Mouse (Mus musculus) urinary bladder, postnatal 36 days (tissue): ENCODE results near the gene Cxcr5.

Source experiments
- DNase-seq, 2 experiments: peaks; one replicate each; pipeline ENCODE4 v3.0.0; 2022; ENCODE audit warnings: low spot score in 2 of 2, mixed read lengths in 1 of 2

The Cxcr5 gene

GRCm38 (mm10) chr9:44509487-44510354 is 52.0 kb downstream of the Cxcr5 start:
- peak; percentile 88 to 92 for DNase-seq

- peak in 1 of 2 experiments; percentile 11 for DNase-seq
These were observed 52.8 kb downstream of the Cxcr5 start for GRCm38 (mm10) chr9:44508721-44509486.

GRCm38 (mm10) chr9:44508124-44508619 is 53.5 kb downstream of the Cxcr5 start:
- DNase-seq: no peak

- DNase-seq: no peak
These were observed 54.3 kb downstream of the Cxcr5 start for GRCm38 (mm10) chr9:44507345-44507744.

GRCm38 (mm10) chr9:44506566-44506965 is 55.1 kb downstream of the Cxcr5 start:
- no peak for DNase-seq

GRCm38 (mm10) chr9:44505824-44506467 is 55.7 kb downstream of the Cxcr5 start:
- no peak for DNase-seq

GRCm38 (mm10) chr9:44504893-44505823 is 56.5 kb downstream of the Cxcr5 start:
- no peak for DNase-seq

- peak; percentile 76 to 85 for DNase-seq
These were observed 59.7 kb downstream of the Cxcr5 start for GRCm38 (mm10) chr9:44502006-44502405.

GRCm38 (mm10) chr9:44501206-44501879 is 60.3 kb downstream of the Cxcr5 start:
- no peak for DNase-seq

- no peak for DNase-seq
These were observed 61.0 kb downstream of the Cxcr5 start for GRCm38 (mm10) chr9:44500638-44501175.

- no peak for DNase-seq
These were observed 61.5 kb downstream of the Cxcr5 start for GRCm38 (mm10) chr9:44500163-44500533.

- peak in 1 of 2 experiments; percentile 36 for DNase-seq
These were observed 62.1 kb downstream of the Cxcr5 start for GRCm38 (mm10) chr9:44499356-44500162.

GRCm38 (mm10) chr9:44498421-44499355 is 63.0 kb downstream of the Cxcr5 start:
- peak; percentile 74 to 85 for DNase-seq

GRCm38 (mm10) chr9:44497624-44498377 is 63.9 kb downstream of the Cxcr5 start:
- DNase-seq: peak; percentile 47 to 63

GRCm38 (mm10) chr9:44496803-44497461 is 64.7 kb downstream of the Cxcr5 start:
- DNase-seq: peak in 1 of 2 experiments; percentile 5

GRCm38 (mm10) chr9:44495810-44496344 is 65.8 kb downstream of the Cxcr5 start:
- no peak for DNase-seq
